Mouse (Mus musculus) midbrain, embryonic 16.5 days (tissue): Measurements from ENCODE around the gene Uhrf2. TPM values are rescaled to one million over a fixed set of nuclear protein-coding genes. Genes with fewer than 3 reads are reported as not detected.

ENCODE experiments used
- ATAC-seq: fragments of 200-750 bp; cut with Nextera tagmentation; 2 replicates; pipeline ENCODE4 v1.8.0; 2017; ENCODE audit warnings: moderate TSS enrichment
- H3K27ac ChIP-seq: fragments of 300-500 bp; sonication (generic); 2 replicates; pipeline ENCODE4 v1.5.1; 2014; ENCODE audit warnings: mild to moderate bottlenecking, low read length, mixed read lengths
- H3K27me3 ChIP-seq: fragments of 300-500 bp; sonication (generic); 2 replicates; pipeline ENCODE4 v1.6.1; 2014; ENCODE audit warnings: low read depth, low read length, mixed read lengths; ENCODE audit not compliant: control insufficient read depth, insufficient read depth
- H3K36me3 ChIP-seq: fragments of 300-500 bp; sonication (generic); 2 replicates; pipeline ENCODE4 v1.6.1; 2014; ENCODE audit warnings: mild to moderate bottlenecking, low read length, moderate library complexity, mixed read lengths; ENCODE audit not compliant: control insufficient read depth, insufficient read depth
- H3K4me1 ChIP-seq: fragments of 300-500 bp; sonication (generic); 2 replicates; pipeline ENCODE4 v1.6.1; 2014; ENCODE audit warnings: mild to moderate bottlenecking, low read length, mixed read lengths; ENCODE audit not compliant: control insufficient read depth, insufficient read depth
- H3K4me2 ChIP-seq: fragments of 300-500 bp; sonication (generic); 2 replicates; pipeline ENCODE4 v1.6.1; 2014; ENCODE audit warnings: mild to moderate bottlenecking, low read length, mixed read lengths
- H3K4me3 ChIP-seq: fragments of 300-500 bp; sonication (generic); 2 replicates; pipeline ENCODE4 v1.5.1; 2014; ENCODE audit warnings: low read depth, mild to moderate bottlenecking, low read length, moderate library complexity, mixed read lengths
- H3K9ac ChIP-seq: fragments of 300-500 bp; sonication (generic); 2 replicates; pipeline ENCODE4 v1.6.1; 2014; ENCODE audit warnings: low read depth, low read length, mixed read lengths
- H3K9me3 ChIP-seq: fragments of 300-500 bp; sonication (generic); replicated peaks from 2 replicates; pipeline ENCODE4 v1.6.1; 2014; ENCODE audit warnings: mild to moderate bottlenecking, low read length, mixed read lengths; ENCODE audit not compliant: control insufficient read depth, poor library complexity, severe bottlenecking
- WGBS: fragments of 180-500 bp; shearing (Covaris S2); extraction: QIAGEN DNeasy Blood & Tissue Kit; methylation state at CpG from one replicate; pipeline ENCODE4 v1.1.7; 2014; 5-methylcytosine and 5-hydroxymethylcytosine counted together
- polyA plus RNA-seq: library from polyadenylated mRNA; unstranded; fragments of >200 nt; fragmentation: Nextera tagmentation; extraction: Ambion mirVana; gene quantifications from 2 replicates; pipeline ENCODE4 v1.2.1, GENCODE M21; 2015

Gene Uhrf2
- 49.7 and 61.2 TPM in 2 replicates for polyA plus RNA-seq

GRCm38 (mm10) chr19:30029894-30030635 is at the start of gene Uhrf2:
Gene Uhrf2, plus strand, starts transcription at chr19:30030513.
- peak; percentile 98 for ATAC-seq
- Histone ChIP-seq H3K36me3 (no peaks in the 10 kb centered on the region), H3K9me3 (no peaks in the 10 kb centered on the region), H3K4me1 (peaks cover 35% of the 10 kb centered on the region), H3K4me2 (peak within 1 kb of the TSS; percentile 84), H3K27ac (peak within 1 kb of the TSS; percentile 95), H3K27me3 (no peaks in the 10 kb centered on the region), H3K4me3 (peak within 1 kb of the TSS; percentile 87), H3K9ac (peak within 1 kb of the TSS; percentile 99)
- 2% methylated on average over 72 of the region's 74 CpGs for WGBS

GRCm38 (mm10) chr19:29984208-29985005 is 45.9 kb upstream of the Uhrf2 start:
- Histone ChIP-seq H3K9ac (no peak overlapping the region), H3K4me1 (no peaks in the 10 kb centered on the region), H3K27ac (no peak overlapping the region), H3K36me3 (no peaks in the 10 kb centered on the region), H3K4me2 (no peak overlapping the region), H3K4me3 (no peak overlapping the region), H3K9me3 (no peaks in the 10 kb centered on the region), H3K27me3 (no peaks in the 10 kb centered on the region)
- WGBS: 65% methylated on average over 16 of the region's 16 CpGs
- ATAC-seq: no peak

- Histone ChIP-seq H3K4me2 (no peak overlapping the region), H3K36me3 (no peaks in the 10 kb centered on the region), H3K9ac (no peak overlapping the region), H3K27ac (no peak overlapping the region), H3K4me1 (no peaks in the 10 kb centered on the region), H3K27me3 (no peaks in the 10 kb centered on the region), H3K9me3 (no peaks in the 10 kb centered on the region), H3K4me3 (no peak overlapping the region)
- no peak for ATAC-seq
- 83% methylated on average over 12 of the region's 12 CpGs for WGBS
Measured at GRCm38 (mm10) chr19:29986464-29987091, 43.7 kb upstream of the Uhrf2 start.

- Histone ChIP-seq H3K9ac (no peak overlapping the region), H3K4me3 (no peak overlapping the region), H3K4me1 (peaks cover 9% of the 10 kb centered on the region), H3K4me2 (peak overlapping the region; percentile 35), H3K27me3 (no peaks in the 10 kb centered on the region), H3K36me3 (no peaks in the 10 kb centered on the region), H3K27ac (peak overlapping the region; percentile 49; the same call in 1 of the 2 replicates), H3K9me3 (no peaks in the 10 kb centered on the region)
- 25% methylated on average over 12 of the region's 12 CpGs for WGBS
- ATAC-seq: peak; percentile 87
Measured at GRCm38 (mm10) chr19:30000406-30001365, 29.6 kb upstream of the Uhrf2 start.

GRCm38 (mm10) chr19:30001550-30001949 is 28.8 kb upstream of the Uhrf2 start:
- ATAC-seq: no peak
- Histone ChIP-seq H3K9ac (no peak overlapping the region), H3K9me3 (no peaks in the 10 kb centered on the region), H3K27ac (no peak overlapping the region), H3K36me3 (no peaks in the 10 kb centered on the region), H3K4me1 (peaks cover 9% of the 10 kb centered on the region), H3K4me3 (no peak overlapping the region), H3K27me3 (no peaks in the 10 kb centered on the region), H3K4me2 (no peak overlapping the region)
- WGBS: 87% methylated on average over 6 of the region's 6 CpGs

- 95% methylated on average over 9 of the region's 9 CpGs for WGBS
- Histone ChIP-seq H3K27ac (no peak within 1 kb of the TSS), H3K36me3 (no peaks in the 10 kb centered on the region), H3K4me2 (no peak within 1 kb of the TSS), H3K4me3 (no peak within 1 kb of the TSS), H3K9me3 (no peaks in the 10 kb centered on the region), H3K4me1 (peaks cover 9% of the 10 kb centered on the region), H3K27me3 (no peaks in the 10 kb centered on the region), H3K9ac (no peak within 1 kb of the TSS)
- no peak for ATAC-seq
Measured at GRCm38 (mm10) chr19:30003621-30004020, 26.7 kb upstream of the Uhrf2 start, which contains the start of gene Trpd52l3. Gene Trpd52l3, plus strand, starts transcription at chr19:30003790.

- no peak for ATAC-seq
- whole genome bisulfite sequencing: 67% methylated on average over 3 of the region's 3 CpGs
- Histone ChIP-seq H3K4me1 (no peaks in the 10 kb centered on the region), H3K4me3 (no peak overlapping the region), H3K36me3 (no peaks in the 10 kb centered on the region), H3K27me3 (no peaks in the 10 kb centered on the region), H3K27ac (no peak overlapping the region), H3K4me2 (no peak overlapping the region), H3K9me3 (no peaks in the 10 kb centered on the region), H3K9ac (no peak overlapping the region)
Measured at GRCm38 (mm10) chr19:30006371-30006770, 23.9 kb upstream of the Uhrf2 start.

GRCm38 (mm10) chr19:30010520-30011296 is 19.6 kb upstream of the Uhrf2 start:
- H3K27ac ChIP-seq: no peak overlapping the region
- 78% methylated on average over 13 of the region's 13 CpGs for WGBS
- H3K36me3 ChIP-seq: no peaks in the 10 kb centered on the region

More at GRCm38 (mm10) chr19:30010520-30011296, 19.6 kb upstream of the Uhrf2 start:
- ATAC-seq: no peak
- no peak overlapping the region for H3K4me3 ChIP-seq
- no peak overlapping the region for H3K4me2 ChIP-seq
- no peaks in the 10 kb centered on the region for H3K4me1 ChIP-seq
- H3K27me3 ChIP-seq: no peaks in the 10 kb centered on the region
- H3K9me3 ChIP-seq: no peaks in the 10 kb centered on the region
- no peak overlapping the region for H3K9ac ChIP-seq
